Mouse (Mus musculus): Measurements from ENCODE around the gene Gm498. TPM values are rescaled to one million over a fixed set of nuclear protein-coding genes. Genes with fewer than 3 reads are reported as not detected.

Gene Gm498
- polyA plus RNA-seq, 1 experiment: not detected

DNA sequence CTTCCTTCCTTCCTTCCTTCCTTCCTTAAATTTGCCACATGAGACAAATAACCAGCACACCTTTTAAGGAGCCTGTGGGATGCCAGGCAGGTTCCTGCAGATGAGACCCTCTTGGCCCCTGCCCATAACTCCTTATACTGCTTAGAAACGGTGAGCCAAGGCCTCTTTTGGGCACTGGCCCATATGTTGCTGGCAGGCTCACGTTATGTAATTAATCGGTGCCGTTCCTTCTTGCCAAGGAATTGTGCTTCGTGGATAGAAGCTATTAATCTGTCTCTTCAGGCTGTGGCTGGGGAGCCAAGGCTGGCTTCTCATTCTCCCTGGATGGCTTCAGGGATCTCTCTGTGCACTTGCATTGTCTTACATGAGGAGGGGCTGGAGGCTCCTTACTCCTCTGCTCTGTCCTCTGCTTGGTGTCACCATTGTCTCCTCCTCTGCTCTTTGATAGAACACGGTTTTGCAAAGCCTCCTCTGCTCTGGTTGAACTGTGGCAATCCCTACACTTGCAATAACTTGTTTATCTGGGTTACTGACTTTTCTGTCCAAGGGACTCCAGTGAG lies 77.9 kb downstream of the Gm498 start:
- 76% methylated on average over 6 of the region's 6 CpGs for WGBS

More for the DNA sequence above, 77.9 kb downstream of the Gm498 start:
- Histone ChIP-seq H3K27ac (ENCODE audit: control insufficient read depth, insufficient read depth, low read length) (no peak overlapping the region), H3K4me1 (replicated peaks; ENCODE audit: control insufficient read depth, insufficient read depth, low read length) (no peaks in the 10 kb centered on the region), H3K27me3 (ENCODE audit: control insufficient read depth, insufficient read depth, low read length) (no peaks in the 10 kb centered on the region), H3K4me3 (ENCODE audit: control insufficient read depth, insufficient read depth, low read length) (no peak overlapping the region), H3K36me3 (ENCODE audit: control insufficient read depth, insufficient read depth, low read length) (no peaks in the 10 kb centered on the region)
- TF ChIP-seq CTCF (IDR thresholded peaks at IDR 0.05; ENCODE audit: borderline replicate concordance, control insufficient read depth, extremely low read depth, insufficient read depth, low read length, poor library complexity) (no peak), POLR2A (IDR thresholded peaks at IDR 0.05; ENCODE audit: control insufficient read depth, extremely low read depth, insufficient read depth, low read length, poor library complexity) (no peak)
- no peak for DNase-seq

Other genes with a start within 250 kb of the Gm498 start
- 6.4 and 7.4 TPM in 2 replicates for gene Tnfrsf26, start 238.1 kb upstream of the Gm498 start, polyA plus RNA-seq (2012; rRNA removed)
- gene Tnfrsf22, start 217.2 kb upstream of the Gm498 start, polyA plus RNA-seq (2012; rRNA removed): 4.8 and 4.9 TPM in 2 replicates
- 3.5 and 4.8 TPM in 2 replicates for gene Tnfrsf23, start 181.0 kb upstream of the Gm498 start, polyA plus RNA-seq (2012; rRNA removed)
- gene Osbpl5, start 109.9 kb upstream of the Gm498 start, polyA plus RNA-seq (2012; rRNA removed): 16.6 and 20.6 TPM in 2 replicates
- 2.0 and 2.2 TPM in 2 replicates for gene Mrgprg, start 99.8 kb upstream of the Gm498 start, polyA plus RNA-seq (2012; rRNA removed)
- gene Mrgpre, start 82.3 kb upstream of the Gm498 start, polyA plus RNA-seq (2012; rRNA removed): 9.8 and 11.3 TPM in 2 replicates
- 14.0 and 17.7 TPM in 2 replicates for gene Nadsyn1, start 44.0 kb upstream of the Gm498 start, polyA plus RNA-seq (2012; rRNA removed)
- 246 and 256 TPM in 2 replicates for gene Dhcr7, start 43.7 kb upstream of the Gm498 start, polyA plus RNA-seq (2012; rRNA removed)
- gene Shank2, start 135.1 kb downstream of the Gm498 start, polyA plus RNA-seq (2012; rRNA removed): 1.8 and 2.8 TPM in 2 replicates

Measured in thymus, adult 2 months (tissue).